Mouse (Mus musculus) adrenal gland, adult 8-10 months (tissue): ENCODE data around the gene Mto1. TPM values are rescaled to one million over a fixed set of nuclear protein-coding genes. Genes with fewer than 3 reads are reported as not detected.
A peak's percentile ranks its signal among the peaks of the same experiment; 100 is the strongest.
"Not testable (repeated sequence)": the region's sequence is repeated elsewhere in the genome, so short reads cannot be mapped to it uniquely, and the experiment has no call there.

Experiments
- DNase-seq: peaks from one replicate; pipeline ENCODE4 v3.0.0; 2022
- microRNA-seq, 2 experiments: library from miRNA; unstranded; fragments of <30 nt; microRNA quantifications; one replicate each; pipeline ENCODE4 v1.2.0; 2022
- total RNA-seq, 4 experiments: library from RNA; stranded (reverse); gene quantifications; 2 replicates each; pipeline ENCODE4 v1.2.4; 2022

Gene Mto1
- total RNA-seq, 4 experiments from 2014 or later = 27.4 to 33.7 (median 30.5) TPM

DNA sequence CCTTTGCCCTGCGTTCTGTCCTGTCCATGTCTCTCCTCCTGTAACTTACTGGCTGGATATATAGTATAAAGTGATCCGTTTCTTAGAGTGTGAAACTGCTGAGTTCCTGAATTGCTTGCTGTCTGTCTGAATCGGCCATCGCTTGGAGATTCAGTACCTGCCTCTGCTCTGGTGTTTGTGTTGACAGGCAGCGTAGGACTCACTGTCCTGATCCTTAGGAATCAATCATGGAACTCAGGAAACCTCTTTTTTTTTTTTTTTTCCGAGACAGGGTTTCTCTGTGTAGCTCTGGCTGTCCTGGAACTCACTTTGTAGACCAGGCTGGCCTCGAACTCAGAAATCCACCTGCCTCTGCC lies 58.7 kb downstream of the Mto1 start:
- no peak for DNase-seq

DNA sequence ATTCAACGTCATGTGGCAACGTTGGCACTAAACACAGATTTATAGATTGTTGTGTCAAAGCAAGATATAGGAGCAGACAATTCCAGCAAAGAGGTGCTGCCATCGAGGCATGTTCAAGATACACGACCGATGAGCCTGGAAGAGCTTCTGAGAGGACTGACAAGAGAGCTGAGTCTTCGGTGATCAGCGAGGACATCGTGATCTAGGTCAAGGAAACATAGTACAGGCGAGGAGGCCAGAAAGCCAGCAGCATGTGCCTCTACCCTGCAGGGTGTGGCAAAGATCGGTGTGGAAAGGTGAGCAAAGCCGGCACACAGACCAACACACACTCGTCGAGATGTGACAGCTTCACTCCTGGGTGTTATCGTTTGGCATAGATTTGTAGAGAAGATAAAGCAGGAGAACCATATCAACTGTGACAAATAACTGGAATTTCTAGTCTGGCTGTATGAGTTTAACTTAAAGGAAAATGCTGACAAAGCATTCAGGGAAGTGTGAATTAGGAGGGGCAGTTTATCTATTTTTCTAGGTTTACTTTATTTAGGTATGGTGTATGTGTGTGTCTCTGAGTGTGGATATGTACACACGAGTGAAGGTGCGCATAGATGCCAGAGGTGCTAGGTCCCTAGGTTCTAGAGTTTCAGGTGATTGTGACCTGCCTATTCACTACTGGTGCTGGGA lies 60.2 kb downstream of the Mto1 start:
- peak; percentile 51 for DNase-seq

DNA sequence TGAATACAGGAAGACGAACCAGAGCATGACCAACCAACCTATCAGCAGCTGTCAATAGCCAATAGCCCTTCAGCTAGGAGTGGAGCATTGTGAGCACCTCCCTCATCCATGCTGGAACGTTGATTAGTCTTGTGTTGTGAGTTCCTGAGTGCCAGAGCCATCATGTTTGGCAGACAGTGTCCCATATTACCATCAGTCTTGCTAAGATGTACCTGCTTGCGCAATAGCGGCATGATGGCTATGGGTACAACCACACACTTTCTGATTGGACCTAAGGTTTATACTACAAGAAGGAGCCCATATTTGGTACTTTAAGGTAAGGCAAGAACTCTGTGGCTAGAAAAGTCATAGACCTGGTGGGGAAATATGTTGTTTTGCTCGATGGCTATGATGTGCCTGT lies 63.7 kb downstream of the Mto1 start:
- no peak for DNase-seq

DNA sequence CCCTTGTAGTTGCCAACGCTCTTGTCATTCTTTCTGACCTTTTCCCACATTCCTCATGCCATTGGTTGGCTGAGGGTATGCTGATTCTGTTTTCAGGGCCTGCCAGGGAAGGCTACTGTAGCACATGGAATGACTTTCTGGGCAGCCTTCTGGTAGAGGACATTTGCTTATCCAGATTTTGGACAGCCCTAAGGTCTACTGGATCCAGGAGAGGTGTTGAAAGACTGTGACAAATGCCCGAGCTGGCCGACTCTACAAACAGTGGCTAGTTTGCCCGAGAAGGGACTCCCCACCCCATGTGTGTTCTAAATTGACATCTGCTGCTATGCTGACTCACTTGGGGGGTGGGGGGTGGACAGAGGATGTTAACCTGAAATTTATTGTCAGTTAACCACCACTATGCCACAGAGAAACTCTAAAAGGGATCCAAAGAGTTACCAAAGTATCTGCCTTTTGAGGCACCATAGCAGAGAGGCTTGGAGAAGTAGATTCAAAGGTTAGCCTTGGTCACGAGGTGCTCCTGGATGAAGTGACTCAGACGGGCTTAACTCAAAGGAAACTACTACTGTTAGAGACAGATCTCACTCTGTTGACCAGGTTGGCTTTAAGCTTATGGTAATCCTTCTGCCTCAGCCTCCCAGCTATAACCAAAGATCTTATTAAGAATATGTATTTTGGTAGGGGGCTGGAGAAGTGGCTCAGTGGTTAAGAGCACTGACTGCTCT lies 65.9 kb downstream of the Mto1 start:
- peak; percentile 42 for DNase-seq

DNA sequence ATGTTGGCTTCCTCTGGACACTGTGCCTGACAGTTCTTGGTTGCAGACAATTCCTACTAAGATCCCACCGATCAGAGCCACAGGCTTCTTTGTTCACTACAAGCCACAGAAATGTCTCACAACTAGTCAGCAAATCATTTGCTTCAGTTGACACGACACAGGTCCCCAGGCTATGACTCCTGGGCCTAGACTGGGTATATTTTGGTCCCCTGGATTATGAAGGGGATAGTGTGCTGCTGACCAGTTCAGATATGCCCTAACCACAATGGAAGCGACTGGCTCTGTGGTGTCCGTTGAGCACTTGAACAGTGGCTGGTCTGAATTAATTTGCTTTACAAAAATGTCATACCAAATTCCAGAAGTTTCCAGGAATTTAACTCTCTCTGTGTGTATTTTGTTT lies 66.7 kb downstream of the Mto1 start:
- no peak for DNase-seq

DNA sequence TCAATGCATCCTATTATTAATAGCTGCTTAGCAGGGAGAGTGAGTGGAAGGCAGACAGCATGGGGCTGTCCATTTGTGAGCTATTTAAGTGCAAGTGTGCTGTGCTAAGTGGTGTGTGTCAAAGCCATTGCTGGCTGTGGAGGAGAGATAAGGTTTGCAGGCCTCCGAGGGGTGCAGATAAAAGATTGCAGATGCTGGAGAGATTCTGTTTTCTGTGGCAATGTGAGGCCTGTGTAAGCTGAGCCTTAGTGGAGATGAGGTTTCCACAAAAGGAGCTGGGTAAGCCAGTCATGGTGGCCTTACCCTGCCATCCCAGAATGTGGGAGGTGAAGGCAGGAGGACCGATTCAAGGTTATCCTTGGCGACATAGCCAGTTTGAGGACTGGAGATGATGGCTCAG lies 68.1 kb downstream of the Mto1 start:
- DNase-seq = no peak

DNA sequence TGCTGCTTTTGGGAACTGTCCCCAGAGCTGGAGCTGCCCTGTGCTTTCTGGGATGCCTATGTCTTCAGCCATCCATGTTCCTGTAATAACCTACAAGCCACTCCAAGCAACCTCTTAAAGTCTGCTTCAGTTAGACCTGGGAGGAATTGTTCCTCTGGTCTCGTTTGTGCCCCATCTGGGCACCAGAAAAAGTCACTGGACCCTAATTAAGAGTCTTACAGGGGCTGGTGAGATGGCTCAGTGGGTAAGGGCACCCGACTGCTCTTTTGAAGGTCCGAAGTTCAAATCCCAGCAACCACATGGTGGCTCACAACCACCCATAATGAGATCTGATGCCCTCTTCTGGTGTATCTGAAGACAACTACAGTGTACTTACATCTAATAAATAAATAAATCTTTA lies 69.2 kb downstream of the Mto1 start:
- DNase-seq = not testable (repeated sequence)

DNA sequence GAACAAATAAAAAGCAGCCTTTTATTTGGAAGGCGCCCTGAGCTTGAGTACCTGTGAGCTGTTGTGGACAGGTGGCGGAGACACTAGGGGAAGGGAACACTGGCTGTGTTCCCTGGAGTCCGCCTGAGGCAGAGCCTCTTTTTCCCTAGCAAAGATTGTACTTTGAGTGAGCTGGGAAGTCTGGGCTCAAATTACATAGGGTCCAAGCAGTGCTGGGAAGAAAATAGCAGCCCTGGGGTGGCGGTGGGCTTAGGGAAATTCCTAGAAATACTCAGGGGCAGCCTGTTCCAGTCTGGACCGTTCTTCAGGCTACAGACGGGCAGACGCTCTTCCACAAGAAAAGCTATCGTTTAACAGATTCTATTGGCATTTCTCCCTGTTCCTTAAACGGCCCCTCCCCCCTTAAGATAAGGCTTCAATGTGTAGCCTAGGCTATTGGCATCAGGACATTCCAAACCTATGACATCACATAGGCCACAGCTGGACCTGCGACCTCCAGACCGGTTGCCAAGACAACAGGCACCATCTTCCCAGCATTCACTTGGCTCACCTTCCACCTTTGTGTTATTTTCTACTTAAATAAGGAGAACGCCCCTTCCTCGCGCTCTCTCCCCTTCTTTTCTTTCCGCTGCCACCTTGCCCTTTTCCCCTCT lies 72.2 kb downstream of the Mto1 start:
- DNase-seq = no peak

DNA sequence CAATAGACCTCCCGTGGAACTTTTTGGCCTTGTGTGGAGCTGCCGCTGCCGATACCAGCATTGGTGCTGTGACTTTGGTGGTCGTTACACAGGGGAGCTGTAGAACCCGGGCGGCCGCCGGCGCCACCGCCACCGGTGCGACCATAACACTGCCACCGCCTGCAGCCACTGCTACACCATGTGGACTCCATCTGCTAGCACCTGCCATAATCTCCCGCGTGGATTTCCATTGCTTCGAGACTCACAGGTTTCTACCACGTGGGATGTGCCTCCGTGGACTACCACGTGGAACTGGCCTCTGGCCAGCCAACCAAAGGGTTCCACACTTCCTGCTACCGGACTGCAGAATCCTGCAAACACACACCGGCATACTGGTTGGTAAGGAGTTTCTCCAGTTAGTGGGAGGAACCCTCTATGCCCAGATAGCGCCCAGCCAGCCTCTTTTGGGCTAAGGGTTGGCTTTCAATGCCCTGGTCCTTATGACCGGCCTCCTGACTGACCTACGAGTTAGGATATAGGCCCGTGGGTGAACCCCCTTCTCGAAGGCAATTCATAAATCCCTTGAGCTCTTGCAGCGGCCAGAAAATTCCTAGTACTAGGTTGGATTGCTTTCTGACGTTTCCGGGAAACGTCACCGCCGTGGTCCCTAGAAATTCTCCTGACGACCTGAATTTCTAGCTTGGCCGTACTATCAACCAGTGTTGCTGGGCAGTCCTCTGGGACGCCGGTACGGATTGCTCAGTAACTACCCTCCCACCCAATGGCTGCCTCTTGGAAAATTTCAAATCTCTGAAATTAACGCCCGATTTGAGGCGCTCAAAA lies 73.0 kb downstream of the Mto1 start:
- peak; percentile 55 for DNase-seq

DNA sequence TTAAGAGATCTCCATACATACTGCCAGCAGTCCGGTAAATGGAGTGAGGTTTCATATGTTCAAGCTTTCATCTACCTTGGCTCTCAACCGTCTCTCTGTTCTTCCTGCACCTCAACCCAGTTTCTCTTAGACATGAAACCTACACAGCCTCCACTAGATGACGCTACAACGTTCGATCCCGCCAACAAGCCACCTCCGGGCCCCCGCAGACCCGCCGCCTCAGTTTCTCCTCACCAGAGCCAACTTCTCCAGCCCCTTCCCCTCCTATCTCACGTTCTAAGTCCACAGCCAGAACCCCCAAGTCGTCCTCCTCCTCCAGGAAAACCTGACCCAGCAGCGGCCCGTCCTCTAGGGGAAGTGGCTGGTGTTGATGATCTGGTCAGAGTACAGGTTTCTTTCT lies 73.7 kb downstream of the Mto1 start:
- DNase-seq = no peak

Small RNAs within 50 kb of the gene (microRNA-seq; reads per million reads assigned to microRNA genes)
- gene Gm26377 = 0 reads per million in 2 experiments

Other genes with a start within 250 kb of the Mto1 start
- gene Gsta1, start 217.6 kb upstream of the Mto1 start, total RNA-seq = 1 to 10 TPM in 1 of 4 experiments, under 1 TPM in 1, not detected in 2; 0.35 to 1.5 TPM
- not detected for gene Gm3776, start 191.1 kb upstream of the Mto1 start, total RNA-seq
- gene Gm10639, start 158.3 kb upstream of the Mto1 start, total RNA-seq = under 1 TPM in 1 of 4 experiments, not detected in 3; 0.46 TPM
- gene Omt2a, start 133.4 kb upstream of the Mto1 start, total RNA-seq = not detected
- gene Omt2b, start 120.6 kb upstream of the Mto1 start, total RNA-seq = not detected
- 1 to 10 TPM in 2 of 4 experiments, not detected in 2; 6.1 to 7.5 TPM for gene Gsta2, start 92.4 kb upstream of the Mto1 start, total RNA-seq
- not detected for gene Dppa5a, start 80.0 kb upstream of the Mto1 start, total RNA-seq
- gene Ooep, start 69.5 kb upstream of the Mto1 start, total RNA-seq = not detected
- not detected for gene Ddx43, start 52.4 kb upstream of the Mto1 start, total RNA-seq
- gene Cgas, start 5.0 kb upstream of the Mto1 start, total RNA-seq = under 1 TPM; 0.52 to 0.86 (median 0.72) TPM
- gene Gm17324, start 578 bp downstream of the Mto1 start, total RNA-seq = under 1 TPM in 1 of 4 experiments, not detected in 3; 0.32 TPM
- 1,000 to 10,000 TPM; 5,975 to 6,274 (median 6,040) TPM for gene Eef1a1, start 40.9 kb downstream of the Mto1 start, total RNA-seq
- gene Slc17a5, start 139.8 kb downstream of the Mto1 start, total RNA-seq = 10 to 100 TPM; 11.1 to 13.3 (median 12.8) TPM
- gene Cd109, start 167.3 kb downstream of the Mto1 start, total RNA-seq = under 1 TPM; 0.09 to 0.46 (median 0.24) TPM